Mouse (Mus musculus) CH12.LX (cell line): ENCODE data around the gene Leap2. TPM values are rescaled to one million over a fixed set of nuclear protein-coding genes. Genes with fewer than 3 reads are reported as not detected.

Experiments used
- DNase-seq: peaks from one replicate; pipeline ENCODE4 v3.0.0-alpha.2; 2013; ENCODE audit errors: extremely low read depth
- H3K27ac ChIP-seq: 2 replicates; pipeline ENCODE4 v1.5.1; 2012; ENCODE audit warnings: low read depth, mild to moderate bottlenecking, control low read depth, moderate library complexity; ENCODE audit not compliant: insufficient read depth
- H3K27me3 ChIP-seq: replicated peaks from 2 replicates; pipeline ENCODE3; 2012; ENCODE audit warnings: inconsistent platforms
- H3K36me3 ChIP-seq, 2 experiments: replicated peaks in 1 of 2; 2 replicates each; pipeline versions ENCODE3 to v1.6.1; 2012; ENCODE audit warnings: inconsistent platforms in 1 of 2, low read length in 1 of 2, mild to moderate bottlenecking in 1 of 2, mixed read lengths in 1 of 2, moderate library complexity in 1 of 2; ENCODE audit not compliant: control insufficient read depth in 1 of 2, insufficient read depth in 1 of 2
- H3K4me1 ChIP-seq, 2 experiments: 2 replicates each; pipeline ENCODE4 v1.6.1; 2012; ENCODE audit warnings: inconsistent platforms in 1 of 2, moderate library complexity in 1 of 2; ENCODE audit not compliant: insufficient read depth in 2 of 2, control insufficient read depth in 1 of 2
- H3K4me2 ChIP-seq: 2 replicates; pipeline ENCODE4 v1.6.1; 2012; ENCODE audit warnings: low read depth, mild to moderate bottlenecking, control low read depth; ENCODE audit not compliant: poor library complexity, insufficient read depth, severe bottlenecking
- H3K4me3 ChIP-seq, 3 experiments: fragments of 150-350 bp in 1 of 3; sonication (generic) in 1 of 3; replicated peaks in 1 of 3; 2 replicates each; pipeline versions ENCODE3 to v1.5.1; 2011 to 2012; ENCODE audit warnings: low read depth in 2 of 3, low read length in 2 of 3, mild to moderate bottlenecking in 2 of 3, moderate library complexity in 2 of 3, control low read depth in 1 of 3, improper control_type of control experiment in 1 of 3, inconsistent platforms in 1 of 3, mixed read lengths in 1 of 3; ENCODE audit not compliant: poor library complexity in 1 of 3
- H3K79me2 ChIP-seq: replicated peaks from 2 replicates; pipeline ENCODE4 v1.6.1; 2012; ENCODE audit warnings: mild to moderate bottlenecking, moderate library complexity; ENCODE audit not compliant: control insufficient read depth, poor library complexity, insufficient read depth, severe bottlenecking; ENCODE audit errors: extremely low read depth
- H3K9ac ChIP-seq: 2 replicates; pipeline ENCODE4 v1.6.1; 2012; ENCODE audit warnings: low read depth, mild to moderate bottlenecking, control low read depth, moderate library complexity; ENCODE audit not compliant: insufficient read depth
- H3K9me3 ChIP-seq: replicated peaks from 2 replicates; pipeline ENCODE3; 2012; ENCODE audit warnings: low read length, inconsistent platforms, mixed read lengths
- CHD2 ChIP-seq: IDR thresholded peaks from 2 replicates; pipeline ENCODE4 v1.6.1; 2011; ENCODE audit warnings: low read length, improper control_type of control experiment
- CTCF ChIP-seq, 2 experiments: IDR thresholded peaks in 1 of 2; conservative IDR thresholded peaks in 1 of 2; 2 replicates each; pipeline ENCODE4 v1.5.1; 2011 to 2012; ENCODE audit warnings: low read depth in 2 of 2, low read length in 2 of 2, improper control_type of control experiment in 1 of 2, inconsistent platforms in 1 of 2, mild to moderate bottlenecking in 1 of 2, moderate library complexity in 1 of 2
- ELF1 ChIP-seq: IDR thresholded peaks from 2 replicates; pipeline ENCODE4 v1.6.1; 2014; ENCODE audit warnings: low read depth, mild to moderate bottlenecking, inconsistent platforms, low read length, improper control_type of control experiment
- MAFK ChIP-seq: IDR thresholded peaks from 2 replicates; pipeline ENCODE4 v1.6.1; 2011; ENCODE audit warnings: low read length, improper control_type of control experiment; ENCODE audit not compliant: insufficient replicate concordance
- MAX ChIP-seq: IDR thresholded peaks from 2 replicates; pipeline ENCODE4 v1.6.1; 2011; ENCODE audit warnings: low read length, improper control_type of control experiment
- MAZ ChIP-seq: IDR thresholded peaks from 2 replicates; pipeline ENCODE4 v1.6.1; 2012; ENCODE audit warnings: low read depth, mild to moderate bottlenecking, inconsistent platforms, low read length, improper control_type of control experiment, moderate library complexity
- MXI1 ChIP-seq: IDR thresholded peaks from 2 replicates; pipeline ENCODE4 v1.6.1; 2011; ENCODE audit warnings: mild to moderate bottlenecking, low read depth, low read length, improper control_type of control experiment
- NRF1 ChIP-seq: IDR thresholded peaks from 2 replicates; pipeline ENCODE4 v1.6.1; 2014; ENCODE audit warnings: low read depth, mild to moderate bottlenecking, inconsistent platforms, low read length, improper control_type of control experiment, moderate library complexity
- PAX5 ChIP-seq: IDR thresholded peaks from 2 replicates; pipeline ENCODE4 v1.6.1; 2012; ENCODE audit warnings: low read length, inconsistent platforms, mixed read lengths
- POLR2A ChIP-seq: IDR thresholded peaks from 2 replicates; pipeline ENCODE4 v1.6.1; 2011; ENCODE audit warnings: low read depth, mild to moderate bottlenecking, improper control_type of control experiment, low read length
- POLR2AphosphoS2 ChIP-seq: IDR thresholded peaks from 2 replicates; pipeline ENCODE4 v1.6.1; 2011; ENCODE audit warnings: low read depth, low read length, improper control_type of control experiment
- RAD21 ChIP-seq: IDR thresholded peaks from 2 replicates; pipeline ENCODE4 v1.6.1; 2011; ENCODE audit warnings: low read depth, mild to moderate bottlenecking, low read length, improper control_type of control experiment, moderate library complexity
- RCOR1 ChIP-seq: conservative IDR thresholded peaks from 2 replicates; pipeline ENCODE4 v1.6.1; 2012; ENCODE audit warnings: low read depth, mild to moderate bottlenecking, inconsistent platforms, low read length, improper control_type of control experiment
- SIN3A ChIP-seq: IDR thresholded peaks from 2 replicates; pipeline ENCODE4 v1.6.1; 2012; ENCODE audit warnings: low read length, improper control_type of control experiment, inconsistent platforms
- SMC3 ChIP-seq: IDR thresholded peaks from 2 replicates; pipeline ENCODE4 v1.6.1; 2011; ENCODE audit warnings: low read depth, low read length, improper control_type of control experiment
- TBP ChIP-seq: conservative IDR thresholded peaks from 2 replicates; pipeline ENCODE4 v1.6.1; 2011; ENCODE audit warnings: low read depth, low read length, improper control_type of control experiment
- TCF12 ChIP-seq: IDR thresholded peaks from 2 replicates; pipeline ENCODE4 v1.6.1; 2014; ENCODE audit warnings: low read depth, mild to moderate bottlenecking, inconsistent platforms, low read length, improper control_type of control experiment
- USF2 ChIP-seq: conservative IDR thresholded peaks from 2 replicates; pipeline ENCODE4 v1.6.1; 2011; ENCODE audit warnings: low read depth, low read length, improper control_type of control experiment
- ZC3H11A ChIP-seq: IDR thresholded peaks from 2 replicates; pipeline ENCODE4 v1.6.1; 2012; ENCODE audit warnings: low read depth, mild to moderate bottlenecking, inconsistent platforms, low read length, improper control_type of control experiment
- ZMIZ1 ChIP-seq: IDR thresholded peaks from 2 replicates; pipeline ENCODE4 v1.6.1; 2012; ENCODE audit warnings: low read depth, mild to moderate bottlenecking, inconsistent platforms, low read length, improper control_type of control experiment
- ZNF384 ChIP-seq: IDR thresholded peaks from 2 replicates; pipeline ENCODE4 v1.6.1; 2012; ENCODE audit warnings: low read depth, low read length, improper control_type of control experiment, inconsistent platforms
- dilution Hi-C: fragments of 300-500 bp; cut with MboI; formaldehyde crosslinking; loops from 2 replicates; pipeline ENCODE4 v1.14.3; 2020; ENCODE audit warnings: low sequenced_read_pairs; ENCODE audit not compliant: extremely low pct_unique_long_range_greater_than_20kb, extremely low pct_ligation_motif_present
- in situ Hi-C: fragments of 300-500 bp; cut with MboI; formaldehyde crosslinking; loops from 3 replicates; pipeline ENCODE4 v1.14.3; 2019; ENCODE audit warnings: low sequenced_read_pairs, low pct_ligation_motif_present, low pct_unique_long_range_greater_than_20kb, mixed read lengths
- polyA plus RNA-seq: library from polyadenylated mRNA; unstranded; fragments of >175 nt; gene quantifications from 2 replicates; pipeline ENCODE4 v1.2.1, GENCODE M21; 2012; ENCODE audit warnings: low read depth; ENCODE audit not compliant: insufficient read length
- total RNA-seq, 2 experiments: library from RNA; depleted of rRNA; stranded (reverse); fragments of 300-350 nt in 1 of 2; fragments of >200 nt in 1 of 2; gene quantifications; 2 replicates each; pipeline ENCODE4 v1.2.3; 2012 to 2014

Gene Leap2
- total and polyA plus RNA-seq, 3 experiments, result not detected

DNA sequence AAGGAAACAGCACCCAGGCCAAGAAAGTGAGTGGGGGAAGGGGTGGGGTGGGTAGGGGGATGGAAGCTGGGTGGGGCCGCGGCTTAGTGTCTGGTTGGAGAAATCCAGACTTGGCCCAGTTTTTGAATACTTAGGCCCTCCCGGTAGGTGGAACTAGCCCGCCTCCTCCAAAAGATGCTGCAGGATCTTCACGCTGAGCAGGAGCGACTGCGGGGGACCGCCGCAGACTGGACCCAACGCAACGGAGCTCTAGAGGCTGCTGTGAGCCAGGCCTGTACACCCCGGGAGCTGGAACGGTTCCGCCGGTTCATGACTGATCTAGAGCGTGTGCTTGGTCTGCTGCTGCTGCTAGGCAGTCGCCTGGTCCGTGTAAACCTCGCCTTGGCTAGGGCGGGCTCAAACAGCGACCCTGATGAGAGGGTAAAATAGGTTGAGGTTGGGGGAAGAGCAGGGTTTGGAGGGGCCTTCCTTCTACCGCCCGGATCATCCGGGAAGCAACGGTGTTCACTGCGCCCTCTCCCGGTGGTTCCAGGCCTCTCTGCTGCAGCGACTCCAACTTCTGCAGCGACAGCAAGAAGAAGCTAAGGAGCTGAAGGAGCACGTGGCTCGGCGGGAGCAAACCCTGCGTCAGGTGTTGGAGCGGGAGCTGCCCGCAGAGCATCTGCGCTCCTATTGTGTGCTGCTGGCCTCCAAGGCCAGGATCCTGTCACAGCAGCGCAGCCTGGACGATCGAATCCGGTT, 43.4 kb upstream of the Leap2 start:
- Histone ChIP-seq H3K27me3 (peaks cover 5% of the 10 kb centered on the region), H3K9ac (no peak overlapping the region), H3K79me2 (no peaks in the 10 kb centered on the region), H3K27ac (no peak overlapping the region), H3K9me3 (no peaks in the 10 kb centered on the region), H3K4me2 (no peak overlapping the region), H3K4me3 (no peak overlapping the region), H3K4me1 (peaks cover 0 to 7% of the 10 kb centered on the region in 2 experiments; a peak in 2 of 4 replicates), H3K36me3 (no peaks in the 10 kb centered on the region)
- TF ChIP-seq CTCF (conservative IDR thresholded peaks at IDR 0.05 in 1 of 2, IDR thresholded peaks at IDR 0.05 in 1 of 2; ENCODE audit: low read depth in 2 of 2, low read length in 2 of 2) (peak in 1 of 2 experiments; percentile 54; a peak in 2 of 4 replicates), POLR2A (no peak), TCF12 (no peak), MAX (no peak), SMC3 (0 out of 2 replicates have a peak, but pooled peaks have one; percentile 23)
- in situ Hi-C loops (loop anchor here (5.0 to 10.0 kb wide), 3 partner anchors 96 to 388 kb away; partner anchors contain the start of gene Gm12216), dilution Hi-C loops (no loop called here)
- DNase-seq, result no peak

DNA sequence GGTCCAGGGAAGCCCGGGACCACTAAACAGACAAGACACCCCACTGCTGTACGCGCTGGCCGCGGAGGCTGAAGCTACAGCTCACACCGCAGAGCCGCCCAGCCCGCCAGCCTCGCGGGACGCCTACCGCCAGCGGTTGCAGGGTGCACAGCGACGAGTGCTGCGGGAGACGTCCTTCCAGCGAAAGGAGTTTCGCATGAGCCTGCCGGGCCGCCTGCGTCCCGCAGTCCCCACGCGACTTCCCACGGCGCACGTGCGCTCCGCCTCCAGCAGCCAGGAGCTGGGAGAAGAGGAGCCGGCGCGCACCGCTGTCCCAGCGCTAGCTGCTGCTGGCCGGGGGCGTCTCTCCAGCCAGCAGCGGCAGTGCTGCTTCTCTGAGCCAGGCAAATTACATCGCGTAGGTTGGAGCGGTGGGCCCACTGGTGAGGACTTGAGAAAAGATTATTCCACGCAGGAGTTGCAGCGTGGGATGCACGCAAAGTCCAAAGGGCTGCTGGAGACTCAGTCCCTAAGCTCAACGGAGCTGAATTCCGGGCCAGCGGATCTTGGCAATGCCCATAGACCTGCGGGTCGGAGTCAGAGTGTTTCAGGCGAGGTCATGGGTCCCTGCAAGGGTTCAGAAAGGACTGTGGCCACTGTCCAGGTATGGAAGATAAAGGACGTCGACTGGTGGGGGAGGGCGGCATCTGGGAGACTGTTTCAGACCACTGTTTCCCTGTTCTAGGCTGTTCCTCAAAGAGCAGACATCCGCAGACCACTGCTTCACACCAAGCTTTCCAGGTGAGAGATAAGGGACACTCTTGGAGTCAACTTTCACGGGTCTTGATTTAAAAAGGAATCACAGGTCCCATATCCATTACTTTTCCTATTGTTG, 40.8 kb upstream of the Leap2 start:
- dilution Hi-C loops (no loop called here), in situ Hi-C loops (loop anchor here (10.0 kb wide), 1 partner anchor 391 kb away; the partner anchor contains the start of gene Gm12216)
- Histone ChIP-seq H3K4me2 (no peak overlapping the region), H3K9me3 (no peaks in the 10 kb centered on the region), H3K36me3 (no peaks in the 10 kb centered on the region), H3K4me1 (peaks cover 0 to 4% of the 10 kb centered on the region in 2 experiments; a peak in 2 of 4 replicates), H3K27me3 (no peaks in the 10 kb centered on the region), H3K79me2 (no peaks in the 10 kb centered on the region), H3K27ac (no peak overlapping the region), H3K9ac (no peak overlapping the region), H3K4me3 (no peak overlapping the region)
- DNase-seq, result no peak
- TF ChIP-seq CHD2 (no peak), SIN3A (no peak), ZNF384 (no peak), MAZ (no peak), ELF1 (no peak), USF2 (no peak), ZMIZ1 (no peak), MAFK (no peak), MXI1 (no peak), PAX5 (no peak), NRF1 (no peak), POLR2AphosphoS2 (no peak), TBP (no peak), POLR2A (no peak), MAX (no peak), RAD21 (no peak), RCOR1 (no peak), ZC3H11A (no peak)
